Mouse (Mus musculus): ENCODE measurements around the gene Syt12. TPM values are rescaled to one million over a fixed set of nuclear protein-coding genes. Genes with fewer than 3 reads are reported as not detected.

Syt12 gene
- polyA plus RNA-seq, 1 experiment from 2014 or later, result 0.27 TPM

DNA sequence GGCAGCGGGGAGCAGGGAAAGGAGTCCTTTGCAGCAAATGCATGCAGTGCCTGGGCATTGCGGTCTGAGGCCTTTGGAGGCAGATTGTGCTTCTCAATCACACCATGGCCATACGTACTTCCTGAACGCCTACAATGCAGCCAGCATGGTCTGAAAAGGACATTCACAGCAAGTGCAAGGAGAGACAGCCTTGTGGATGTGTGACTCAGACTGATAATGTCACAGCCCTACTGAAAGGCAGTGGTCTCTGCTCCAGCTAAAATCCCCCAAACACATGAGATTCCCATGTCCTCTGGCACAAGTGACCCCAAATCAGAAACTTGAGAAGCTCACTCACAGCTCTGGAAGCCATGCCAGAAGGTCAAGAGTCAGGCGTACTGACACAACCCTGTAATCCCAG, 18.6 kb upstream of the Syt12 start:
- H3K9me3 ChIP-seq (ENCODE audit: control insufficient read depth, low read length), result no peaks in the 10 kb centered on the region
- no peak overlapping the region for H3K4me2 ChIP-seq
- 80% methylated on average over 5 of the region's 5 CpGs for WGBS
- H3K4me1 ChIP-seq (replicated peaks; ENCODE audit: control insufficient read depth, insufficient read depth, low read length), result peaks cover 9% of the 10 kb centered on the region; the same call in 1 of the 2 replicates
- H3K27me3 ChIP-seq (replicated peaks; ENCODE audit: control insufficient read depth, insufficient read depth, low read length), result no peaks in the 10 kb centered on the region
- ATAC-seq (replicated peaks; ENCODE audit: low FRiP score) (no peak), DNase-seq (ENCODE audit: low spot score) (no peak)
- no peak overlapping the region for H3K4me3 ChIP-seq (ENCODE audit: low read depth, low read length)
- H3K27ac ChIP-seq (ENCODE audit: low read depth, low read length), result no peak overlapping the region
- H3K9ac ChIP-seq (ENCODE audit: low read depth, low read length), result no peak overlapping the region
- no peaks in the 10 kb centered on the region for H3K36me3 ChIP-seq (ENCODE audit: control insufficient read depth, insufficient read depth, low read length)

DNA sequence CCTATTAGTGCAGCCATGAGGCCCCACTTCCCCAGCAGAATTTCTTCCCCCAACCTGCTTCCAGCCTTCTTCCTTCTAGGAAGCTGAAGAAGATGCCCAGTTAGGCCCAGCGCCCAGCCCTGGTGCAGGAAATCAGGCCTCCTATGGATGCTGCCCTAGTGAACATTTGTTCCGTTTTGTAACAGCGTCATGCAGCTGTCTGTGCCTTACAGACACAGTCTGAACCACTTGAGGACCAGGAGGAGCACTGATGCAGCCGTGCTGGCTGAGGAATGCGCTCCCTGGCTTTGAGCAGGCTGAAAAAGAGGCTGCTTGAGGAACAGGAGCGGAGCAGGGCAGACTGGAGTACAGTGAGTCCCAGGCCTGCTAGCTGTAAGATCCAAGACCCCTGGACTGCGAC, 17.5 kb upstream of the Syt12 start:
- ATAC-seq (replicated peaks; ENCODE audit: low FRiP score), result no peak
- Histone ChIP-seq H3K27ac (ENCODE audit: low read depth, low read length) (no peak overlapping the region), H3K9me3 (ENCODE audit: control insufficient read depth, low read length) (no peaks in the 10 kb centered on the region), H3K27me3 (replicated peaks; ENCODE audit: control insufficient read depth, insufficient read depth, low read length) (no peaks in the 10 kb centered on the region), H3K36me3 (ENCODE audit: control insufficient read depth, insufficient read depth, low read length) (no peaks in the 10 kb centered on the region), H3K4me2 (no peak overlapping the region), H3K9ac (ENCODE audit: low read depth, low read length) (no peak overlapping the region), H3K4me3 (ENCODE audit: low read depth, low read length) (no peak overlapping the region), H3K4me1 (replicated peaks; ENCODE audit: control insufficient read depth, insufficient read depth, low read length) (peaks cover 9% of the 10 kb centered on the region; the same call in 1 of the 2 replicates)
- DNase-seq (ENCODE audit: low spot score), result no peak
- 68% methylated on average over 7 of the region's 7 CpGs for WGBS

DNA sequence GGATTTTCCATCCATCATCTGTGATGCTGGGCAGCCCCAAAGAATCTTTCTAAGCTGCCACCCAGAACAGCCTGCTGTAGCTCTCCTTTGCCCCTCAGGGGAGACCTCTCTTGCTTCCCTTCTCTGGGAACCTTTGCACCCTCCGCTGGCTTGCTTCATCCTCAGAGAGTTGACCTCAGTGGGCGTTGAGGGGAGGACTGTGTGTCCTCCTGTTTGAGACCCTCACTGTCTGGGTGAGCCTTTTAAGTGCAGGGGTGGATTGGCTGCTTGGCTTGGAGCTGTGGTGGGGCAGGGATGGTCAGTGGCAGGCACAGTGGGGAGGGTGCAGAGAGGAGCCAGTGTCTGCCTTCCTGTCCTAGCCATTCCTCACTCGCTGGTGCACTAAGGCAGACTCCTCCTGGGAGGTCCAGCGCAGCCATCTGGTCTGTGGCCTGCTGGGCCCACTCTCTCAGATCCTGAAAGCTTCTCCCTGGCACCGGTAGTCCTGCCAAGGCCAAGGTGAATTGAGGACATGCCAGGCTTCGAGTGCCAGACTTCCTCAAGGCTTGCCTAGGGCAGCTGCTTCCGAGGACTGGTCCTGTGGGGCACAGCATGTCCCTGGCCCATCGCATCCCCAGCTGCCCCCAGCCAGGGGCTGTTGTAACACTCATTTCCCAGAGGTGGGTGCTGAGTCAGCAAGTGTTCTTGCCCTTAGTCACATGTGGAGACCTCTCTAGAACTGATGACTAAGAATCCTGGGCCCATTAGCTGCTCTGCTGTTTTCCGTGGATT, 15.5 kb upstream of the Syt12 start:
- no peak overlapping the region for H3K4me3 ChIP-seq (ENCODE audit: low read depth, low read length)
- ATAC-seq (replicated peaks; ENCODE audit: low FRiP score) (no peak), DNase-seq (ENCODE audit: low spot score) (no peak)
- H3K4me2 ChIP-seq, result no peak overlapping the region
- no peaks in the 10 kb centered on the region for H3K36me3 ChIP-seq (ENCODE audit: control insufficient read depth, insufficient read depth, low read length)
- peaks cover 6% of the 10 kb centered on the region; the same call in 1 of the 2 replicates for H3K4me1 ChIP-seq (replicated peaks; ENCODE audit: control insufficient read depth, insufficient read depth, low read length)
- no peaks in the 10 kb centered on the region for H3K9me3 ChIP-seq (ENCODE audit: control insufficient read depth, low read length)
- 60% methylated on average over 9 of the region's 9 CpGs for WGBS
- no peak overlapping the region for H3K27ac ChIP-seq (ENCODE audit: low read depth, low read length)
- H3K27me3 ChIP-seq (replicated peaks; ENCODE audit: control insufficient read depth, insufficient read depth, low read length), result no peaks in the 10 kb centered on the region
- H3K9ac ChIP-seq (ENCODE audit: low read depth, low read length), result no peak overlapping the region

GRCm38 (mm10) chr19:4491080-4491695, 13.9 kb upstream of the Syt12 start:
- ATAC-seq (replicated peaks; ENCODE audit: low FRiP score) (no peak), DNase-seq (ENCODE audit: low spot score) (no peak)
- Histone ChIP-seq H3K9ac (ENCODE audit: low read depth, low read length) (no peak overlapping the region), H3K4me3 (ENCODE audit: low read depth, low read length) (no peak overlapping the region), H3K9me3 (ENCODE audit: control insufficient read depth, low read length) (no peaks in the 10 kb centered on the region), H3K36me3 (ENCODE audit: control insufficient read depth, insufficient read depth, low read length) (no peaks in the 10 kb centered on the region), H3K4me2 (no peak overlapping the region), H3K27me3 (replicated peaks; ENCODE audit: control insufficient read depth, insufficient read depth, low read length) (no peaks in the 10 kb centered on the region), H3K4me1 (replicated peaks; ENCODE audit: control insufficient read depth, insufficient read depth, low read length) (no peaks in the 10 kb centered on the region), H3K27ac (ENCODE audit: low read depth, low read length) (no peak overlapping the region)
- WGBS, result 70% methylated on average over 10 of the region's 10 CpGs

GRCm38 (mm10) chr19:4487877-4488276, 10.6 kb upstream of the Syt12 start:
- no peak for DNase-seq (ENCODE audit: low spot score)
- H3K27me3 ChIP-seq (replicated peaks; ENCODE audit: control insufficient read depth, insufficient read depth, low read length), result no peaks in the 10 kb centered on the region

DNA sequence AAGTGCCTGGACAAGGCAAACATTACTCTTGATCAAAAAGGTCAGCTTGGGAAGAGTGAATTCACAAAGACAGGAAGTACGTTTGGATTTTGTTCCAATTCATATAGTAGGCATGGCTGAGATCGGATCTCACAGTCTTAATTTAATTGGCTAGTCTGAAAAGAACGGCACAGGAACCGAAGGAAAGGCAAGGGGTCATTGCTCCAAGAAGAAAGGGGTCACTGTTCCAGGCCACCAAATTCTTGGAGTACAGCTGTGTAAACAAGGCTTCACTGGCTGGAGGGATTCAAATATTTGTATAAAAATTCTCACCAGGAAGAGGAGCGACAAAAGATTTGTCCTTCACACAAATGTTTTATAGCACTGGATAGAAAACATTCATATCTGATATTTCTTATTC, 7.8 kb upstream of the Syt12 start:
- H3K9ac ChIP-seq (ENCODE audit: low read depth, low read length), result no peak overlapping the region
- ATAC-seq (replicated peaks; ENCODE audit: low FRiP score), result no peak

More at GRCm38 (mm10) chr19:4487877-4488276, 10.6 kb upstream of the Syt12 start:
- Histone ChIP-seq H3K4me1 (replicated peaks; ENCODE audit: control insufficient read depth, insufficient read depth, low read length) (no peaks in the 10 kb centered on the region), H3K9ac (ENCODE audit: low read depth, low read length) (no peak overlapping the region), H3K9me3 (ENCODE audit: control insufficient read depth, low read length) (no peaks in the 10 kb centered on the region), H3K36me3 (ENCODE audit: control insufficient read depth, insufficient read depth, low read length) (no peaks in the 10 kb centered on the region), H3K27ac (ENCODE audit: low read depth, low read length) (no peak overlapping the region), H3K4me2 (no peak overlapping the region), H3K4me3 (ENCODE audit: low read depth, low read length) (no peak overlapping the region)
- WGBS, result 71% methylated on average over 2 of the region's 2 CpGs
- ATAC-seq (replicated peaks; ENCODE audit: low FRiP score), result no peak

DNA sequence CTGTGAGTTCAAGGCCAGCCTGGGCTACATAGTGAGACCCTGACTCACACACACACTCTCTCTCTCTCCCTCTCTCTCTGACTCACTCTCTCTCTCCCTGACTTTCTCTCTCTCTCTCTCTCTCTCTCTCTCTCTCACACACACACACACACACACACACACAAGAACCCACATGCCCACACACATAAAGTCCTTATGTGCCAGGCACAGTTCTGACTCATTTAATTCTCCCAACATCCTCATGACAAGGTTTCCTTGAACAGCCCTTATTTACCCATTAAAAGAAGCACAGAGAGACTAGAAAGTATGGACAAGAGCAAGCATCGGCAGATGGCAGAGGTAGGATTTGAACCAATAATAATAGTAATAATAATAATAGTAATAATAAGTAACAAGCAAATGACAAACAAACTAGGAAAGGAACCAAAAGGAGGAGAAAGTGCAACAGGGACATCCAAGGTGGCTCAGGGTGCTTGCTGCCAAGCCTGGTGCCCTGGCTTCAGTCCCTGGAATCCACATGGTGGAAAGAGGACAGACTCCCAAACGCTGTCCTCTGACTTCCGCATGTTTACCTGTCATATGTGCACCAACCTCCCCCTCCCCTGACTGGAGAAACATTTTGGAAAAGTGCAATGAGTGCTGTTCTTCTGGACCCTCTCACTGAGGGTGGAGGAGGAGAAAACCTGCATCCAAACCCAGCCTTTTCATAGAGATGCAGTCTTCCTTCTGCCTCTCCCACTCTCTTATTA, 5.0 kb upstream of the Syt12 start:
- H3K27ac ChIP-seq (ENCODE audit: low read depth, low read length), result no peak overlapping the region
- no peak overlapping the region for H3K9ac ChIP-seq (ENCODE audit: low read depth, low read length)
- WGBS, result 82% methylated on average over 3 of the region's 3 CpGs
- no peaks in the 10 kb centered on the region for H3K9me3 ChIP-seq (ENCODE audit: control insufficient read depth, low read length)
- H3K4me2 ChIP-seq, result no peak overlapping the region
- no peak overlapping the region for H3K4me3 ChIP-seq (ENCODE audit: low read depth, low read length)
- ATAC-seq (replicated peaks; ENCODE audit: low FRiP score) (no peak), DNase-seq (ENCODE audit: low spot score) (no peak)
- peaks cover 19% of the 10 kb centered on the region for H3K27me3 ChIP-seq (replicated peaks; ENCODE audit: control insufficient read depth, insufficient read depth, low read length)
- H3K36me3 ChIP-seq (ENCODE audit: control insufficient read depth, insufficient read depth, low read length), result no peaks in the 10 kb centered on the region
- H3K4me1 ChIP-seq (replicated peaks; ENCODE audit: control insufficient read depth, insufficient read depth, low read length), result 0 out of 2 replicates have a peak, but pooled peaks cover 2% of the 10 kb centered on the region

More for the DNA sequence above, 7.8 kb upstream of the Syt12 start:
- H3K27ac ChIP-seq (ENCODE audit: low read depth, low read length), result no peak overlapping the region
- no peaks in the 10 kb centered on the region; the same call in none of the 2 replicates for H3K27me3 ChIP-seq (replicated peaks; ENCODE audit: control insufficient read depth, insufficient read depth, low read length)
- no peak for DNase-seq (ENCODE audit: low spot score)
- no peaks in the 10 kb centered on the region for H3K36me3 ChIP-seq (ENCODE audit: control insufficient read depth, insufficient read depth, low read length)
- no peak overlapping the region for H3K4me2 ChIP-seq
- H3K4me1 ChIP-seq (replicated peaks; ENCODE audit: control insufficient read depth, insufficient read depth, low read length), result no peaks in the 10 kb centered on the region
- H3K4me3 ChIP-seq (ENCODE audit: low read depth, low read length), result no peak overlapping the region
- H3K9me3 ChIP-seq (ENCODE audit: control insufficient read depth, low read length), result no peaks in the 10 kb centered on the region
- 69% methylated on average over 5 of the region's 5 CpGs for WGBS

- H3K27me3 ChIP-seq (replicated peaks; ENCODE audit: control insufficient read depth, insufficient read depth, low read length), result peaks cover 29% of the 10 kb centered on the region
These were observed 4.1 kb upstream of the Syt12 start for GRCm38 (mm10) chr19:4481326-4481725.

More at GRCm38 (mm10) chr19:4481326-4481725, 4.1 kb upstream of the Syt12 start:
- Histone ChIP-seq H3K4me1 (replicated peaks; ENCODE audit: control insufficient read depth, insufficient read depth, low read length) (0 out of 2 replicates have a peak, but pooled peaks cover 2% of the 10 kb centered on the region), H3K9ac (ENCODE audit: low read depth, low read length) (no peak overlapping the region), H3K4me2 (no peak overlapping the region), H3K27ac (ENCODE audit: low read depth, low read length) (no peak overlapping the region), H3K9me3 (ENCODE audit: control insufficient read depth, low read length) (no peaks in the 10 kb centered on the region), H3K36me3 (ENCODE audit: control insufficient read depth, insufficient read depth, low read length) (no peaks in the 10 kb centered on the region), H3K4me3 (ENCODE audit: low read depth, low read length) (no peak overlapping the region)
- ATAC-seq (replicated peaks; ENCODE audit: low FRiP score) (no peak), DNase-seq (ENCODE audit: low spot score) (no peak)
- WGBS, result 24% methylated on average over 4 of the region's 4 CpGs

All from liver, embryonic 11.5 days (tissue).